Mouse (Mus musculus): ENCODE measurements around the gene Ddr2. TPM values are rescaled to one million over a fixed set of nuclear protein-coding genes. Genes with fewer than 3 reads are reported as not detected.
A peak's percentile ranks its signal among the peaks of the same experiment; 100 is the strongest.

Ddr2 gene
- polyA plus RNA-seq (2015; fragmentation: Nextera tagmentation; extraction: Ambion mirVana): 15.6 and 16.4 TPM in 2 replicates

GRCm38 (mm10) chr1:170110516-170111332 lies at the start of gene Ddr2:
Gene Ddr2 (minus strand): TSS chr1:170110762.
- ATAC-seq: 0 out of 2 replicates have a peak, but pooled peaks have one; percentile 31
- H3K9ac ChIP-seq (ENCODE audit: low read depth, low read length): peak within 1 kb of the TSS; percentile 46; the same call in 1 of the 2 replicates
- WGBS: 50% methylated on average over 17 of the region's 17 CpGs

GRCm38 (mm10) chr1:170159707-170160106 lies 49.1 kb upstream of the Ddr2 start:
- no peak overlapping the region for H3K4me3 ChIP-seq (ENCODE audit: low read depth, low read length)
- peak; percentile 30 for TF ChIP-seq CTCF (IDR thresholded peaks at IDR 0.05; ENCODE audit: low read depth)
- H3K4me2 ChIP-seq (replicated peaks; ENCODE audit: low read depth): no peak overlapping the region
- H3K9me3 ChIP-seq (ENCODE audit: control insufficient read depth): no peaks in the 10 kb centered on the region
- H3K27me3 ChIP-seq (replicated peaks; ENCODE audit: control insufficient read depth, insufficient read depth, low read length): no peaks in the 10 kb centered on the region
- H3K4me1 ChIP-seq (replicated peaks; ENCODE audit: control insufficient read depth, insufficient read depth, low read length): no peaks in the 10 kb centered on the region; the same call in 1 of the 2 replicates
- H3K36me3 ChIP-seq (ENCODE audit: control insufficient read depth, insufficient read depth): peaks cover 18% of the 10 kb centered on the region
- no peak overlapping the region for H3K9ac ChIP-seq (ENCODE audit: low read depth, low read length)
- no peak for ATAC-seq
- H3K27ac ChIP-seq (ENCODE audit: low read depth, low read length): no peak overlapping the region
- WGBS: 89% methylated on average over 2 of the region's 2 CpGs

More at GRCm38 (mm10) chr1:170110516-170111332, at the start of gene Ddr2:
- no peaks in the 10 kb centered on the region for H3K27me3 ChIP-seq (replicated peaks; ENCODE audit: control insufficient read depth, insufficient read depth, low read length)
- TF ChIP-seq CTCF (IDR thresholded peaks at IDR 0.05; ENCODE audit: low read depth): no peak
- peak within 1 kb of the TSS; percentile 55 for H3K4me2 ChIP-seq (replicated peaks; ENCODE audit: low read depth)
- H3K4me3 ChIP-seq (ENCODE audit: low read depth, low read length): peak within 1 kb of the TSS; percentile 40
- H3K9me3 ChIP-seq (ENCODE audit: control insufficient read depth): no peaks in the 10 kb centered on the region
- peak within 1 kb of the TSS; percentile 81 for H3K27ac ChIP-seq (ENCODE audit: low read depth, low read length)
- no peaks in the 10 kb centered on the region for H3K4me1 ChIP-seq (replicated peaks; ENCODE audit: control insufficient read depth, insufficient read depth, low read length)
- no peaks in the 10 kb centered on the region for H3K36me3 ChIP-seq (ENCODE audit: control insufficient read depth, insufficient read depth)

- TF ChIP-seq CTCF (IDR thresholded peaks at IDR 0.05; ENCODE audit: low read depth): no peak
- H3K36me3 ChIP-seq (ENCODE audit: control insufficient read depth, insufficient read depth): peaks cover 20% of the 10 kb centered on the region
- ATAC-seq: no peak
- no peak overlapping the region for H3K4me3 ChIP-seq (ENCODE audit: low read depth, low read length)
- H3K27ac ChIP-seq (ENCODE audit: low read depth, low read length): no peak overlapping the region
- WGBS: 77% methylated on average over 5 of the region's 5 CpGs
- H3K4me1 ChIP-seq (replicated peaks; ENCODE audit: control insufficient read depth, insufficient read depth, low read length): no peaks in the 10 kb centered on the region
- H3K27me3 ChIP-seq (replicated peaks; ENCODE audit: control insufficient read depth, insufficient read depth, low read length): no peaks in the 10 kb centered on the region
- no peak overlapping the region for H3K9ac ChIP-seq (ENCODE audit: low read depth, low read length)
- no peaks in the 10 kb centered on the region for H3K9me3 ChIP-seq (ENCODE audit: control insufficient read depth)
- no peak overlapping the region for H3K4me2 ChIP-seq (replicated peaks; ENCODE audit: low read depth)
These were observed 45.2 kb upstream of the Ddr2 start for GRCm38 (mm10) chr1:170155761-170156160.

GRCm38 (mm10) chr1:170155298-170155697 lies 44.7 kb upstream of the Ddr2 start:
- no peak for ATAC-seq

GRCm38 (mm10) chr1:170153986-170154385 lies 43.4 kb upstream of the Ddr2 start:
- peaks cover 32% of the 10 kb centered on the region for H3K36me3 ChIP-seq (ENCODE audit: control insufficient read depth, insufficient read depth)
- no peaks in the 10 kb centered on the region for H3K4me1 ChIP-seq (replicated peaks; ENCODE audit: control insufficient read depth, insufficient read depth, low read length)
- H3K9me3 ChIP-seq (ENCODE audit: control insufficient read depth): no peaks in the 10 kb centered on the region
- no peak for TF ChIP-seq CTCF (IDR thresholded peaks at IDR 0.05; ENCODE audit: low read depth)
- H3K4me2 ChIP-seq (replicated peaks; ENCODE audit: low read depth): no peak overlapping the region
- no peak for ATAC-seq
- H3K27ac ChIP-seq (ENCODE audit: low read depth, low read length): no peak overlapping the region
- H3K4me3 ChIP-seq (ENCODE audit: low read depth, low read length): no peak overlapping the region
- no peak overlapping the region for H3K9ac ChIP-seq (ENCODE audit: low read depth, low read length)
- 89% methylated on average over 8 of the region's 8 CpGs for WGBS
- H3K27me3 ChIP-seq (replicated peaks; ENCODE audit: control insufficient read depth, insufficient read depth, low read length): no peaks in the 10 kb centered on the region

More at GRCm38 (mm10) chr1:170155298-170155697, 44.7 kb upstream of the Ddr2 start:
- H3K27ac ChIP-seq (ENCODE audit: low read depth, low read length): no peak overlapping the region
- H3K36me3 ChIP-seq (ENCODE audit: control insufficient read depth, insufficient read depth): peaks cover 23% of the 10 kb centered on the region
- H3K9ac ChIP-seq (ENCODE audit: low read depth, low read length): no peak overlapping the region
- 74% methylated on average over 2 of the region's 2 CpGs for WGBS
- no peaks in the 10 kb centered on the region for H3K27me3 ChIP-seq (replicated peaks; ENCODE audit: control insufficient read depth, insufficient read depth, low read length)
- peak; percentile 48 for TF ChIP-seq CTCF (IDR thresholded peaks at IDR 0.05; ENCODE audit: low read depth)
- H3K9me3 ChIP-seq (ENCODE audit: control insufficient read depth): no peaks in the 10 kb centered on the region
- H3K4me3 ChIP-seq (ENCODE audit: low read depth, low read length): no peak overlapping the region
- H3K4me1 ChIP-seq (replicated peaks; ENCODE audit: control insufficient read depth, insufficient read depth, low read length): no peaks in the 10 kb centered on the region
- no peak overlapping the region for H3K4me2 ChIP-seq (replicated peaks; ENCODE audit: low read depth)

GRCm38 (mm10) chr1:170152552-170152951 lies 42.0 kb upstream of the Ddr2 start:
- no peaks in the 10 kb centered on the region for H3K27me3 ChIP-seq (replicated peaks; ENCODE audit: control insufficient read depth, insufficient read depth, low read length)
- H3K27ac ChIP-seq (ENCODE audit: low read depth, low read length): no peak overlapping the region
- no peak for ATAC-seq
- no peaks in the 10 kb centered on the region for H3K4me1 ChIP-seq (replicated peaks; ENCODE audit: control insufficient read depth, insufficient read depth, low read length)
- no peak overlapping the region for H3K4me3 ChIP-seq (ENCODE audit: low read depth, low read length)
- TF ChIP-seq CTCF (IDR thresholded peaks at IDR 0.05; ENCODE audit: low read depth): no peak
- H3K9me3 ChIP-seq (ENCODE audit: control insufficient read depth): no peaks in the 10 kb centered on the region
- peaks cover 32% of the 10 kb centered on the region for H3K36me3 ChIP-seq (ENCODE audit: control insufficient read depth, insufficient read depth)
- no peak overlapping the region for H3K9ac ChIP-seq (ENCODE audit: low read depth, low read length)
- H3K4me2 ChIP-seq (replicated peaks; ENCODE audit: low read depth): no peak overlapping the region
- 96% methylated on average over 2 of the region's 2 CpGs for WGBS
